Mouse (Mus musculus) limb, embryonic 14.5 days (tissue): ENCODE measurements around the gene Pomp. TPM values are rescaled to one million over a fixed set of nuclear protein-coding genes. Genes with fewer than 3 reads are reported as not detected.

ENCODE experiments used
- ATAC-seq: fragments of 200-750 bp; cut with Nextera tagmentation; 2 replicates; pipeline ENCODE4 v1.8.0; 2017; ENCODE audit warnings: low read depth, moderate number of reproducible peaks, moderate TSS enrichment; ENCODE audit not compliant: low FRiP score
- DNase-seq: peaks from one replicate; pipeline ENCODE4 v3.0.0-alpha.2; 2015; ENCODE audit warnings: low spot score
- H3K27ac ChIP-seq: fragments of 300-500 bp; sonication (generic); replicated peaks from 2 replicates; pipeline ENCODE4 v1.5.1; 2014; ENCODE audit warnings: low read depth, mild to moderate bottlenecking, low read length, moderate library complexity, mixed read lengths
- H3K27me3 ChIP-seq: fragments of 300-500 bp; sonication (generic); 2 replicates; pipeline ENCODE4 v1.6.1; 2014; ENCODE audit warnings: low read length, mixed read lengths; ENCODE audit not compliant: control insufficient read depth, insufficient read depth
- H3K36me3 ChIP-seq: fragments of 300-500 bp; sonication (generic); 2 replicates; pipeline ENCODE4 v1.6.1; 2014; ENCODE audit warnings: mild to moderate bottlenecking, low read length, moderate library complexity, mixed read lengths; ENCODE audit not compliant: control insufficient read depth, insufficient read depth
- H3K4me1 ChIP-seq: fragments of 300-500 bp; sonication (generic); 2 replicates; pipeline ENCODE4 v1.6.1; 2014; ENCODE audit warnings: antibody characterized with exemption, low read length, mixed read lengths; ENCODE audit not compliant: control insufficient read depth, insufficient read depth
- H3K4me2 ChIP-seq: fragments of 300-500 bp; sonication (generic); replicated peaks from 2 replicates; pipeline ENCODE4 v1.6.1; 2014; ENCODE audit warnings: low read depth, mild to moderate bottlenecking, low read length, moderate library complexity; ENCODE audit not compliant: severe bottlenecking
- H3K4me3 ChIP-seq: fragments of 300-500 bp; sonication (generic); replicated peaks from 2 replicates; pipeline ENCODE4 v1.5.1; 2014; ENCODE audit warnings: low read length
- H3K9ac ChIP-seq: fragments of 300-500 bp; sonication (generic); 2 replicates; pipeline ENCODE4 v1.6.1; 2014; ENCODE audit warnings: mild to moderate bottlenecking, low read depth, low read length, moderate library complexity; ENCODE audit not compliant: severe bottlenecking
- H3K9me3 ChIP-seq: fragments of 300-500 bp; sonication (generic); 2 replicates; pipeline ENCODE4 v1.6.1; 2016; ENCODE audit warnings: low read length; ENCODE audit not compliant: control insufficient read depth
- POLR2A ChIP-seq: fragments of 200-500 bp; IDR thresholded peaks from 2 replicates; pipeline ENCODE4 v1.8.0; 2012; ENCODE audit warnings: inconsistent platforms, mild to moderate bottlenecking, moderate library complexity, borderline replicate concordance; ENCODE audit not compliant: insufficient read depth, insufficient read length; ENCODE audit errors: extremely low read depth
- WGBS: fragments of 180-500 bp; shearing (Covaris S2); extraction: QIAGEN DNeasy Blood & Tissue Kit; methylation state at CpG from one replicate; pipeline ENCODE4 v1.1.7; 2014; 5-methylcytosine and 5-hydroxymethylcytosine counted together
- polyA plus RNA-seq, 2 experiments: library from polyadenylated mRNA; depleted of rRNA in 1 of 2; stranded (reverse) in 1 of 2; unstranded in 1 of 2; fragments of >200 nt; fragmentation: Nextera tagmentation in 1 of 2; extraction: Ambion mirVana in 1 of 2; gene quantifications; 2 replicates each; pipeline versions ENCODE4 v1.2.1 to v1.2.3; 2012 to 2014

The Pomp gene
- polyA plus RNA-seq, 2 experiments = 270 to 484 TPM

DNA sequence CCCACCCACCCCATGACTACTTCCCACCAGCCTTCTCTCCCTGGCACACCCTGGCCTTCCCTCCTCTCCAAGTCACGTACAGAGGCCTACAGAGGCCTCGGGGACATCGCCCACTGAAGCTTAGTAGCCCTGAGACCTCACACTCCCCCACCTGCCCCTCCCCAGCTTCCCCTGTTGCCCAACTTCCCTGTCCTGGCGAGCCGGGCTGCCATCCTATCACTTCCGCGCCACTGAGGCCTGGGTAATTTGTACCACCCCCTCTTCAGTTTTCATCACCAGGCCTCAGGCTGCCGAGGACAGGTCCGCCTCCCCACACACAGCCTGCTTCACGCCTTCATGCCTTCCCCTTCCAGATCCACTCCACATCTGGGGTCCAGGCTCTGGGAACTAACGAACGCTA, 20.8 kb upstream of the Pomp start:
- Histone ChIP-seq H3K36me3 (no peaks in the 10 kb centered on the region), H3K27me3 (no peaks in the 10 kb centered on the region), H3K9me3 (no peaks in the 10 kb centered on the region), H3K9ac (no peak overlapping the region), H3K4me2 (no peak overlapping the region), H3K4me3 (no peak overlapping the region), H3K27ac (no peak overlapping the region), H3K4me1 (no peaks in the 10 kb centered on the region)
- DNase-seq (no peak), ATAC-seq (no peak)
- WGBS = 62% methylated on average over 12 of the region's 12 CpGs
- no peak for TF ChIP-seq POLR2A

DNA sequence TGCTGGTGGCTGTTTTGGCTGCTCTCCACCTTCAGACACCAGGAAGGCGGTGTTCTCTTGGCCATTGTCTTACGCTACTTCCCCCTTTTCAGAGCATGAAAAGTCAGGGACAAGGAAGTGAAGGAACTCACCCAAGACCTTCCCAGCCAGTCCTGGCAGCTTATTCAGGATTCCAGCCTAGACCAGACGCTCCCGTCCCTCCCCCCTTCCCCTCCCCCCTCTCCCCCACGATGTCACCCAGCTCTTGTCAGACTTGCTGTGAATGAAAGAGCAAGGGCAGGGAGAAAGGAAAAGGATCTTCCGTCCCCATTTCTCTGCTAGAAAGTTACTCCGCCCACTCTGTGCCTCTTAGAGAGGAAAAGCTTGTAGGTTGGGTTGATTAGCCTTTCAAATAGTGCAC, 16.9 kb upstream of the Pomp start:
- no peak overlapping the region for H3K4me3 ChIP-seq
- H3K4me1 ChIP-seq = no peaks in the 10 kb centered on the region
- no peak overlapping the region for H3K4me2 ChIP-seq
- TF ChIP-seq POLR2A = no peak
- DNase-seq (no peak), ATAC-seq (no peak)
- no peaks in the 10 kb centered on the region for H3K27me3 ChIP-seq
- H3K9me3 ChIP-seq = no peaks in the 10 kb centered on the region
- H3K27ac ChIP-seq = no peak overlapping the region
- H3K36me3 ChIP-seq = no peaks in the 10 kb centered on the region
- H3K9ac ChIP-seq = no peak overlapping the region
- WGBS = 63% methylated on average over 7 of the region's 7 CpGs

DNA sequence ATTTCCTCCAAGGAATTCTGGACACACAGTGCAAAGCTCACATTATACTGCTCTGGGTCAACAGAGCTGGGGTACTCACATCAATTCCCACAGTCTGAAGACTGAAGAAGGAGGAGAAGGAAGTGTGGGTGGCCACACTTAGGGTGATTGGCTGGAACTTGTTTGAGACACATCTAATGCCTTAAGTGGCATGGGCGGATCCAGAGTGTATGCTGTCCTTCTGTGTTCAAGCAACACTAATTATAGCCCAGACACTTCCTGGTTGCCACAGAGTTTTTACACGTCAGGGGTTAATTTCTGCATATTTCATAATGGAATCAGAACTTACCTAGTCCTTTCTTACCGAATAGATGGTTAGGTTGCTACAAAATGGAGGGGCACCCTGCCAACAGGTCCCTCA, 14.9 kb upstream of the Pomp start:
- Histone ChIP-seq H3K36me3 (no peaks in the 10 kb centered on the region), H3K27ac (no peak overlapping the region), H3K9ac (no peak overlapping the region), H3K4me2 (no peak overlapping the region), H3K4me1 (no peaks in the 10 kb centered on the region), H3K27me3 (no peaks in the 10 kb centered on the region), H3K9me3 (no peaks in the 10 kb centered on the region), H3K4me3 (no peak overlapping the region)
- no peak for DNase-seq
- TF ChIP-seq POLR2A = no peak
- ATAC-seq = no peak
- WGBS = 63% methylated on average over 3 of the region's 3 CpGs

DNA sequence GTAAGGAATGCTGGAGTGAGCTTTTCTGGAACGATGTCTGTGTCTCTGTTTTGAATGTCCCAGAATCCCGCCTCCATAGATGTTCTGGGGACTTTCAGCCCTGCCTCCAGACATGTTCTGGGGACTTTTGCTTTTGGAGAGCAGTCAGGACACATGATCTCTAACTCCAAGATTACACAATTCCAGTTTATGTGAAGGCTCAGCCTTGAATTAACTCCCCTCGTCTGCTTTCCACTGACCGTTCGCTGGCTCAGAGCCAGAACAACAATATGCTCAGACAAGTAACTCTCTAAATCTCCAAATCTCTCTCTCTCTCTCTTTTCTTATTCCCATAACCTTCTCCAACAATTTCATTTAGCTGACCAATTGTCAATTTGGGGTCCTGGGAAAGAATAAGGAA, 12.9 kb upstream of the Pomp start:
- Histone ChIP-seq H3K36me3 (no peaks in the 10 kb centered on the region), H3K27me3 (no peaks in the 10 kb centered on the region), H3K4me1 (no peaks in the 10 kb centered on the region), H3K4me2 (no peak overlapping the region), H3K4me3 (no peak overlapping the region), H3K27ac (no peak overlapping the region), H3K9me3 (no peaks in the 10 kb centered on the region), H3K9ac (no peak overlapping the region)
- WGBS = 54% methylated on average over 5 of the region's 5 CpGs
- no peak for TF ChIP-seq POLR2A
- DNase-seq (no peak), ATAC-seq (no peak)

DNA sequence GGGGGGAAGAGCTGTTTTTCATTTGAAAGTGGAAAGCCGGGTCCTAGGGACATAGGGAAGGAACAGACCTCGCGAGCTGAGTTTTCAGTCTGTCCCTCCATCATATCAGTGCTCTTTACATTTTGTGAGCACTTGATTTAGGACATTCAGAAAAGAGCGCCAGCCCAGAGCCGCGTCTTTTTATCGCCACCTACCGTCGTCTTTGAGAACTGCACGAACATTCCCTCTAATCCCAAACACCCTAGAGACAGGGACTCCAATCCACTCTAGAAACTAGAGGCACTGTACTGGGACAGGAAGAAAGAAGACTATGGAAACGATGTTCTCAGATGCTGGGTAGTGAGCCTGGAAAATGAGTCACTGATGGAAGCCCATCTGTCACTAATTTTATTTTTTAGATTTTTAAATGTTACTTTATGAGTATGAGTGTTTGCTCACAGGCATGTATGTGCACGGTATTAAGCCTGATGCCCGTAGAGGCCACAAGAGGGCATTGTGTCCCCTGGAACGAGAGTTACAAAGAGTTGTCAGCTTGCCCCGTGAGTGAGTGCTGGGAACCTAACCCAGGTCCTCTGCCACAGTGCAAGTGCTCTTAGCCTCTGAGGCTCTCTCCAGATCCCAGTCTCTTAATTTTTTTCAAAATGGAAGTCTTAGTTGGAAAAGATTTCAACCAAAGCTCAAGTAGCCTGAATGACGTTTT, 11.9 kb upstream of the Pomp start:
- 23% methylated on average over 16 of the region's 16 CpGs for WGBS
- no peak overlapping the region for H3K4me2 ChIP-seq
- H3K9me3 ChIP-seq = no peaks in the 10 kb centered on the region

More for the DNA sequence above, 11.9 kb upstream of the Pomp start:
- peak; percentile 48 for ATAC-seq
- no peaks in the 10 kb centered on the region for H3K4me1 ChIP-seq
- no peak for TF ChIP-seq POLR2A
- peak; percentile 79 for DNase-seq
- no peaks in the 10 kb centered on the region for H3K36me3 ChIP-seq
- no peak overlapping the region for H3K27ac ChIP-seq
- H3K27me3 ChIP-seq = no peaks in the 10 kb centered on the region
- H3K4me3 ChIP-seq = no peak overlapping the region
- no peak overlapping the region for H3K9ac ChIP-seq
